Mouse (Mus musculus) left cerebral cortex, adult 18-20 months (tissue): Measurements from ENCODE around the gene Kcnk4. TPM values are rescaled to one million over a fixed set of nuclear protein-coding genes. Genes with fewer than 3 reads are reported as not detected.

ENCODE experiments used
- DNase-seq, 2 experiments: peaks; one replicate each; pipeline ENCODE4 v3.0.0; 2021 to 2022; ENCODE audit warnings: low spot score in 2 of 2, mixed read lengths in 1 of 2
- microRNA-seq, 2 experiments: library from miRNA; unstranded; fragments of <30 nt; microRNA quantifications; one replicate each; pipeline ENCODE4 v1.2.0; 2021
- total RNA-seq, 2 experiments: library from RNA; stranded (reverse); gene quantifications; 2 replicates each; pipeline ENCODE4 v1.2.3; 2021

Kcnk4 gene
- total RNA-seq, 2 experiments from 2014 or later = 29.2 to 37.4 TPM

DNA sequence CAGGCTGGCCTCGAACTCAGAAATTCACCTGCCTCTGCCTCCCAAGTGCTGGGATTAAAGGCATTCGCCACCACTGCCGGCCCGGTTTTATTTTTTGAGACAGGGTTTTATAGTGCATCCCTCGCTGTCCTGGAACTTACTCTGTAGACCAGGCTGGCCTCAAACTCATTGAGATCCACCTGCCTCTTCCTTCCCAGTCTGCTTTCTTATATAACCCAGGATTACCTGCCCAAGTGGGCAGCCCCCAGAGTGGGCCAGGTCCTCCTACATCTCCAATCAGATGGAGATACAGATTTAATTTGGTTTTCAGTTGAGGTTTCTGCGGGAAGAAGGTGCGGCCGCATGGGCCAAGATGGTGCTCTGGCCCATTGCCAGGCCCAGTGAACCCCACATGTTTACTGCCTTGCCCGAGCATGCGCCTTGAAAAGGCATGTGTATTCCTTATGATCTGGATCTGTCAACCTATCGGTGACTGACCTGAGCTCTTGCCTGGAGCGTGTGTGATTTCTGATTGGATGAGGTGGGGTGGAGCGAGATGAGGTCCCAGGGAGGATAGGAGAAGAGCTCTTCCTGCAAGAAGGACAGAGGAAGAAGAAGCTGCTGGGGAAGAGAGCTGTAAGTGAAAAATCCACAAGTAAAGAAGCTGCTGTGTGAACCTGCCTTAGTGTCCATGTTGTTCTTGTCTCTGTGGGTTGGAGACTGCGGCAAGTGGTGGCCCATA, 40.4 kb downstream of the Kcnk4 start:
- DNase-seq = no peak

DNA sequence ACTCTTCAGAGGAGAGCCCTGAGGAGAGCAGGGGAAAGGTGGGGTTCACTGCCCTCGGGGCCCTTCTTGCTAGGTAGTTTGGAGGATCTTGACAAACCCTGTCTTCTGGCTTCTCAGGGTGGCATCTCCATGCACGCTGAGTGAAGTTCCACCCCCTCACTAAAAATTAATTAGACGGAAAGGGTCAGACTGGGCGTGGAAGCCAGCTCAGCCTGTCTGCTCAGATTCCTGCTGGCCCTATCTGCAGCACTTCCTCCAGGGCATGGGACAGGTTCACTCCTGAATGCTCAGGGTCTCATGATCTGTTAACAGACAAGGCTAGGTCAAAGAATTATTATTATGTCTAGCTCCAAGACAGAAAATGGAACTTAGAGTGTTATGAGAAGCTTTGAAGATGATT, 41.8 kb downstream of the Kcnk4 start:
- DNase-seq = no peak

DNA sequence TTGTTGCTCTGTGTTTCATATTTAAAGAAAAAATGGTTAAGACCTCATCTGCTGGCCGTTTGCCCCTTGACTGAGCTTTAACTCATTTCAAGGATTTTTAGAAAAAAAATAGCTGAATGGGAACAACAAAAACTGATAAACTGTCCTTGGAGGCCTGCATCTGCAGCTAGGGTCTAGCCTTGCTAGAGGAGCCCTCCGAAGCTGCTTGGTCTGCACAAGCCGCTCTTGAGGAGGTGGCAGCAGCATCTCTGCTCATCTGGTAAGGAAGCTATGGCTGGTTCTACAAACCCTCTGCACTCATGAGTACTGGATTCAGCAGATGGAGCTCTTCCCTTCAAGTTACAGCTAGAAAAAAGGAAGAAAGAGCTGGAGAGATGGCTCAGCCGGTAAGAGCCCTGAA, 56.4 kb downstream of the Kcnk4 start:
- DNase-seq = no peak

DNA sequence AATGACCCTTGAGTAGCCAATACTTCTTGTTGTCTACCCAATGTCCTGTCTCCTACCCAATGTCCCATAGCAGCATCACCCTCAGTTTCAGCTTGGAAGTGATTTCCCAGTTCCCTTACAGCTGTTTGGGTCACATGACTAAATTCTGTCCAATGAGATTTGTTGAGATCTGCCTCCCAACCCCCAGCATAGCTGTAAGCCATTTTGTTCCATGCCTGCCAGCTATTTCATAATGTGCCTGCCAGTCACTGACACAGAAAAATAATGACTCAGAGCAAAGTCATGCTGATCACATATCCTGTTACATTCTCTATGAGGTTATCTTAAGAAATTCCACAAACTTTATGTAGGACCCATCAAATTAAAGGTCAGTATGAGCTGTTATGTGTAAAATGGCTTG, 57.5 kb downstream of the Kcnk4 start:
- no peak for DNase-seq

- no peak for DNase-seq
Observed at GRCm38 (mm10) chr19:6875834-6876233, 58.5 kb downstream of the Kcnk4 start.

- DNase-seq = no peak
Observed at GRCm38 (mm10) chr19:6874257-6874656, 60.1 kb downstream of the Kcnk4 start.

Small RNA genes within 50 kb of the gene (microRNA-seq; reads per million reads assigned to microRNA genes)
- 6.0 to 8.5 reads per million in 2 experiments for gene Mir6990

Other genes with a start within 250 kb of the Kcnk4 start
- 10 to 100 TPM; 37.2 to 44.4 TPM for gene Rps6ka4, start 93.9 kb downstream of the Kcnk4 start, total RNA-seq
- gene Ccdc88b, start 76.3 kb downstream of the Kcnk4 start, total RNA-seq = 1 to 10 TPM; 3.4 to 3.5 TPM
- gene Trmt112, start 24.8 kb downstream of the Kcnk4 start, total RNA-seq = 10 to 100 TPM; 46.2 to 46.4 TPM
- gene Prdx5, start 24.4 kb downstream of the Kcnk4 start, total RNA-seq = 100 to 1,000 TPM; 367 to 381 TPM
- gene Esrra, start 12.7 kb downstream of the Kcnk4 start, total RNA-seq = 10 to 100 TPM; 69.5 to 72.2 TPM
- gene Catsperz, start 9.1 kb downstream of the Kcnk4 start, total RNA-seq = 10 to 100 TPM; 16.9 to 22.5 TPM
- 10 to 100 TPM; 39.0 to 40.5 TPM for gene Bad, start 7.3 kb upstream of the Kcnk4 start, total RNA-seq
- 100 to 1,000 TPM; 103 to 106 TPM for gene Gpr137, start 8.0 kb upstream of the Kcnk4 start, total RNA-seq
- 10 to 100 TPM; 54.7 to 64.7 TPM for gene Ppp1r14b, start 40.5 kb upstream of the Kcnk4 start, total RNA-seq
- gene Plcb3, start 42.0 kb upstream of the Kcnk4 start, total RNA-seq = 10 to 100 TPM; 14.2 to 14.6 TPM
- 100 to 1,000 TPM; 106 to 115 TPM for gene Fkbp2, start 46.0 kb upstream of the Kcnk4 start, total RNA-seq
- 10 to 100 TPM; 93.3 to 98.7 TPM for gene Vegfb, start 53.1 kb upstream of the Kcnk4 start, total RNA-seq
- gene Dnajc4, start 58.1 kb upstream of the Kcnk4 start, total RNA-seq = 10 to 100 TPM; 27.8 to 31.8 TPM
- 10 to 100 TPM; 12.2 to 14.2 TPM for gene Nudt22, start 61.6 kb upstream of the Kcnk4 start, total RNA-seq
- 10 to 100 TPM; 19.6 to 24.6 TPM for gene Trpt1, start 61.6 kb upstream of the Kcnk4 start, total RNA-seq
- 1 to 10 TPM; 4.0 to 4.5 TPM for gene Fermt3, start 85.0 kb upstream of the Kcnk4 start, total RNA-seq
- gene Stip1, start 105.5 kb upstream of the Kcnk4 start, total RNA-seq = 100 to 1,000 TPM; 211 to 217 TPM
- 10 to 100 TPM; 15.0 to 16.6 TPM for gene Macrod1, start 122.3 kb upstream of the Kcnk4 start, total RNA-seq
- 10 to 100 TPM; 40.9 to 42.8 TPM for gene Flrt1, start 171.2 kb upstream of the Kcnk4 start, total RNA-seq